Mouse (Mus musculus): ENCODE data around the gene Il2rg.

Gene Il2rg

GRCm38 (mm10) chrX:101260441-101261325, 7.4 kb downstream of the Il2rg start:
- in situ Hi-C loops (cut with MboI): no loop called here

GRCm38 (mm10) chrX:101256603-101257002, 11.5 kb downstream of the Il2rg start:
- in situ Hi-C loops (cut with MboI): no loop called here

- in situ Hi-C loops (cut with MboI): no loop called here
Measured at GRCm38 (mm10) chrX:101254740-101255139, 13.3 kb downstream of the Il2rg start.

DNA sequence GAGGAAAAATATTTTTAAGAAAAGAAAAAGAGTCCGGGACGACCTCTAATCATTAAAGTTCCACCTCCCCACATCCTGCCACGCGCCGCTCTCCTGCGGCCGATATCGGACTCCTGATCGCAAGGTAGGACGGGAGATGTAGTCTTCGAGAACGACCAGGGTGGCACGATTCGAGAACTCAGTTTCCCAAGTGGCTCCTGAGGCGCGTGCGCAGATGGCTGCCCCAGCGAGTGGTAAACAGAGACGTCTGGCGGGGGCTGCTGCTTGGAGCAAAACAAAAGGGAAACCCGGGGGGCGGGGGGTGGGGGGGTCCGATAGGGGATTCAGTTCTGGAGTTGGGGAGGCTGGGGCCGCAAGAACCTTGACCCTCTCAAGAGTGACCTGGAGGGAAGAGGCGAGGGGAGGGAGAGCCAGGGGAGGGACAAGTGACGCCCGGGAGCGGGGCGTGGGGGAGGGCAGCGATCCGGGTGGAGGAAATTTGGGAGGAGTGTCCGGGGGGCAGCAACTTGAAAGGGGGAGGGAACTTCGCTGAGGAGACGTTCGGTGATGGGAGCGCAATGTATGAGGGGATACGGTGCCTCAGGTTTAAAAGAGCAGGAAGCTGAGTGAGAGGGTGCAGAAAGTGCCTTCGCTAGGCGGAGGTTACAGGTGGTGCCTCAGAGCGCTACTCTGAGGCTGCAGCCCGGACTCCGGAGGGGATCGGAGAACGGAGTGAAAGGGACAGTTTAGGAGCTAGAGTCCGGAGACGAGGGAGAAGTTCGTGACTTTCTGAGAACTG, 13.9 kb downstream of the Il2rg start, which contains the start of gene Foxo4:
Foxo4 (plus strand) TSS at position 577 of the 778 bp plus-strand sequence.
- in situ Hi-C loops (cut with MboI): no loop called here

DNA sequence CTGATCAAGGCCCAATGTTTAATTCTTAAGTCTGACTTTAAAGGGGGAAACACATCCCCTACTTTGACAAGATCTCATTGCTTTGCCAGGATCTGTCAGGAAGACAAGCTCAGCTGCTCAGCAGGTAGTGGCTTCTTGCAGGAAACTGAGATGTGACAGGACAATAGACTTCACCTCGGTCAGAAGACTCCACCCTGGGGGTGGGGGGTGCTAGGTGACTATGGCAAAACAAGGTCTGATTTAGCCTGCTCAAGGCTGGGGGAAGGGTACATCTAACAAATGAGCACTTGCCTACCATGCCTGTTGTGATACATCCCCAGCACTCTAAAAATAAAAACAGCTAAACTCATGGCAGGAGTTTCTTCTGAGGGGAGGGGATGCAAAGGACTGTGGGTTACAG, 23.0 kb downstream of the Il2rg start:
- in situ Hi-C loops (cut with MboI): no loop called here

DNA sequence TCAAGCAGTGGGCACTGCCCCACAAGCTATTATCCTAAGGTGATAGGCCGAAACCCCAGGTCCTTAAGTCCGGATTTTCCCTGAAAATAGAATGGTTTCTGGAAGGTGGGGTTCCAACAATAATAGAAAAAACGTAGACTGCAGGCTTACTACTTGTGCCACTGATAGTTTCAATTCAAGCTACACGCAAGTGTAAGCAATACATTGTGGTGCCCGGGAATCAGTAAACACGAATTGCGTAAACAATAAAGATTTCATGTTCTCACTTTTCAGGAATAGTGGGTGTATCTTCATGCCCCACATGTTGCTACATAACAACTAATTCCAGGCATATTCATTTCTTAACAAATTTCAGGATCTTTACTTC, 45.3 kb downstream of the Il2rg start:
- in situ Hi-C loops (cut with MboI): no loop called here

DNA sequence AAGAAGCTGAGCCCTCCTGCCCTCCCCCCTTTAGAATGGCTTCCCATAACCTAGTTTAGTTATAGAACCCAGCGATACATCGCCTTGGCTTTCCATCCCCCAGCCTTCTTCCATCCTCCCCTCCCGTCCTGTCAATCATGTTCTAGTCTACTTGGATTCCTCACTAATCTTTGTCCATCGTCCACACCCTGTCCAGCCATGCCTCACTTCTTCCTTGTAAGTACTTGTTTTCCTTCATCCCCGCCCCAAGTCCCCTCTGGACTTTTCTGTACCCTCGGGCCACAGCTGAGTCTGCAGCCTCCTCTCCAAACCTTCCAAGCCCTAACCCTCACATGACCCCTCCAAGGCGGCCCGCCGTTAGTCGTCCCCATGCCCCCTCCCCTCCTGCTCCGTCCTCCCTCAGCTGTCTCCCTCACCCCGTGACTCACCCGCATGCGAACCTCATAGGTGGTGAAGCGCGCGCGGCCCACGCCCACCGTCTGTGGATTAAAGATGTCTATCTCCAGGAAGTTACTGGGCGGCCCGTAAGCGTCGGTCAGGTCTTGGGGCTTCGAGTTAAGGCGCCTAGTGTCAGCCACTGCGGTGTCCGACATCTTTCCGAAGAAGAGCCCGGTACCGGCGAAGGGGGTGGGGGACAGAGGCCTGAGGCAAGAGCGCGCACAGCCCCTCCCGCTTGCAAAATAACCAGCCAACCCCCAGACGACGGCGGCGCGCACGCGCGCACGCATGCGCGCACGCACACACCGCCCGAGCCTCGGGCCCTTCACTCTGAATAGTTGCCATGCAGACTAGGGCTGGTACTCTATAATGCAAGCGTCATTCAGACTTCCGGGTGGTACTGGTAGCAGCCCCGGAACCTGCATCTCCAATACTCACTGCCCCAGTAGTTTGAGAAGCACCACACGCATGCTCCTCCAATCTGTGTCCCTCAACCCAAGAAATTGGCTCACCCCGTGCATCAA, 45.9 kb downstream of the Il2rg start, which contains the start of gene Snx12:
Snx12 (minus strand) TSS at position 730 of the 962 bp plus-strand sequence.
- in situ Hi-C loops (cut with MboI): no loop called here

Data from mature B cell (primary cell).